Mouse (Mus musculus): ENCODE measurements around the gene Hsd17b14.
A peak's percentile ranks its signal among the peaks of the same experiment; 100 is the strongest.
"Not testable (repeated sequence)": the region's sequence is repeated elsewhere in the genome, so short reads cannot be mapped to it uniquely, and the experiment has no call there.

Gene Hsd17b14

GRCm38 (mm10) chr7:45527169-45527568 is 27.5 kb upstream of the Hsd17b14 start:
- not testable (repeated sequence) for DNase-seq (ENCODE audit: low spot score in 2 of 2)

- DNase-seq (ENCODE audit: low spot score in 2 of 2): no peak
Measured at GRCm38 (mm10) chr7:45529461-45529860, 25.2 kb upstream of the Hsd17b14 start.

GRCm38 (mm10) chr7:45530643-45531042 is 24.1 kb upstream of the Hsd17b14 start:
- no peak for DNase-seq (ENCODE audit: low spot score in 2 of 2)

GRCm38 (mm10) chr7:45535676-45536075 is 19.0 kb upstream of the Hsd17b14 start:
- DNase-seq (ENCODE audit: low spot score in 2 of 2): no peak

GRCm38 (mm10) chr7:45537602-45538001 is 17.1 kb upstream of the Hsd17b14 start:
- no peak for DNase-seq (ENCODE audit: low spot score in 2 of 2)

- DNase-seq (ENCODE audit: low spot score in 2 of 2): peak in 1 of 2 experiments; percentile 31
Measured at GRCm38 (mm10) chr7:45538163-45539041, 16.3 kb upstream of the Hsd17b14 start.

GRCm38 (mm10) chr7:45539095-45539494 is 15.6 kb upstream of the Hsd17b14 start:
- DNase-seq (ENCODE audit: low spot score in 2 of 2): no peak

GRCm38 (mm10) chr7:45540213-45540612 is 14.5 kb upstream of the Hsd17b14 start:
- no peak for DNase-seq (ENCODE audit: low spot score in 2 of 2)

GRCm38 (mm10) chr7:45544525-45544924 is 10.2 kb upstream of the Hsd17b14 start:
- no peak for DNase-seq (ENCODE audit: low spot score in 2 of 2)

GRCm38 (mm10) chr7:45549641-45550436 is 4.9 kb upstream of the Hsd17b14 start:
- DNase-seq (ENCODE audit: low spot score in 2 of 2): no peak

GRCm38 (mm10) chr7:45550821-45551511 is 3.7 kb upstream of the Hsd17b14 start:
- no peak for DNase-seq (ENCODE audit: low spot score in 2 of 2)

- DNase-seq (ENCODE audit: low spot score in 2 of 2): no peak
Measured at GRCm38 (mm10) chr7:45551512-45551883, 3.2 kb upstream of the Hsd17b14 start.

GRCm38 (mm10) chr7:45553519-45553918 is 1.2 kb upstream of the Hsd17b14 start:
- DNase-seq (ENCODE audit: low spot score in 2 of 2): no peak

GRCm38 (mm10) chr7:45553990-45554389 is 703 bp upstream of the Hsd17b14 start:
- no peak for DNase-seq (ENCODE audit: low spot score in 2 of 2)

- peak; percentile 63 to 87 for DNase-seq (ENCODE audit: low spot score in 2 of 2)
Measured at GRCm38 (mm10) chr7:45555787-45556186, 1.1 kb downstream of the Hsd17b14 start.

- no peak for DNase-seq (ENCODE audit: low spot score in 2 of 2)
Measured at GRCm38 (mm10) chr7:45558907-45559306, 4.2 kb downstream of the Hsd17b14 start.

GRCm38 (mm10) chr7:45560241-45560640 is 5.5 kb downstream of the Hsd17b14 start:
- no peak for DNase-seq (ENCODE audit: low spot score in 2 of 2)

- DNase-seq (ENCODE audit: low spot score in 2 of 2): peak; percentile 71 to 82
Measured at GRCm38 (mm10) chr7:45560843-45561623, 6.3 kb downstream of the Hsd17b14 start.

GRCm38 (mm10) chr7:45561624-45562520 is 7.2 kb downstream of the Hsd17b14 start:
- no peak for DNase-seq (ENCODE audit: low spot score in 2 of 2)

- no peak for DNase-seq (ENCODE audit: low spot score in 2 of 2)
Measured at GRCm38 (mm10) chr7:45564811-45565210, 10.1 kb downstream of the Hsd17b14 start.

Measured in thymus, postnatal 10 days (tissue).